Mouse (Mus musculus): ENCODE measurements around the gene Cemip.

DNA sequence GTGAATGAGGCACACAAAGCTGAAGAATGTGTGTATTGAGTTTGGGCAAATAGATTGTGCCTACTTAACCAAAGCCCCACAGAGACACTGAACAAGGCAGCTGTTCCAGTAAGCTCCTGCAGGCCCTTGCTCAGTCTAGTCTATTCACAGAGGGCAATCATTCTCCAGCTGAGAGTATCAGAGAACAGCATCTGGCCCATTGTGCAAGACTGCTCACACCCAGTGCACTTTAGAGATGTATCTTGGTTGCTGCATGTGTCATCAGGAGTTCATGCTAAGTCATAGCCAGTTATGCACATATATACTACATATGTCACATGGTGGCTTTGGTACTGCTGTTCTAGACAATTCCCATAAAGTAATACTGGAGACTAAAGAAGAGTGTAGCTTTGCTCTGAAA lies 66.9 kb downstream of the Cemip start:
- TF ChIP-seq CTCF (IDR thresholded peaks at IDR 0.05; ENCODE audit: borderline replicate concordance, extremely low read depth, insufficient read depth, insufficient read length) (no peak), POLR2A (IDR thresholded peaks at IDR 0.05; ENCODE audit: borderline replicate concordance, extremely low read depth, insufficient read depth, insufficient read length, poor library complexity, severe bottlenecking) (no peak)
